Mouse (Mus musculus) limb, embryonic 13.5 days (tissue): ENCODE results near the gene Zfp160. TPM values are rescaled to one million over a fixed set of nuclear protein-coding genes. Genes with fewer than 3 reads are reported as not detected.
"Not testable (repeated sequence)": the region's sequence is repeated elsewhere in the genome, so short reads cannot be mapped to it uniquely, and the experiment has no call there.

Experiments
- ATAC-seq: fragments of 200-750 bp; cut with Nextera tagmentation; 2 replicates; pipeline ENCODE4 v1.8.0; 2017; ENCODE audit warnings: low read depth, moderate number of reproducible peaks, moderate TSS enrichment; ENCODE audit not compliant: low FRiP score
- H3K27ac ChIP-seq: fragments of 300-500 bp; sonication (generic); 2 replicates; pipeline ENCODE4 v1.5.1; 2015; ENCODE audit warnings: inconsistent platforms, mild to moderate bottlenecking, moderate library complexity
- H3K27me3 ChIP-seq: fragments of 300-500 bp; sonication (generic); 2 replicates; pipeline ENCODE4 v1.6.1; 2015; ENCODE audit warnings: mild to moderate bottlenecking, inconsistent platforms
- H3K36me3 ChIP-seq: fragments of 300-500 bp; sonication (generic); 2 replicates; pipeline ENCODE4 v1.6.1; 2015; ENCODE audit warnings: inconsistent platforms, mild to moderate bottlenecking, moderate library complexity
- H3K4me1 ChIP-seq: fragments of 300-500 bp; sonication (generic); 2 replicates; pipeline ENCODE4 v1.6.1; 2015; ENCODE audit warnings: inconsistent platforms
- H3K4me2 ChIP-seq: fragments of 300-500 bp; sonication (generic); replicated peaks from 2 replicates; pipeline ENCODE4 v1.6.1; 2015; ENCODE audit warnings: inconsistent platforms, mild to moderate bottlenecking, moderate library complexity
- H3K4me3 ChIP-seq: fragments of 300-500 bp; sonication (generic); 2 replicates; pipeline ENCODE4 v1.5.1; 2015; ENCODE audit warnings: moderate library complexity, mild to moderate bottlenecking, inconsistent platforms
- H3K9ac ChIP-seq: fragments of 300-500 bp; sonication (generic); 2 replicates; pipeline ENCODE4 v1.6.1; 2015; ENCODE audit warnings: mild to moderate bottlenecking, inconsistent platforms
- H3K9me3 ChIP-seq: fragments of 300-500 bp; sonication (generic); 2 replicates; pipeline ENCODE4 v1.6.1; 2016; ENCODE audit warnings: inconsistent platforms
- WGBS: fragments of 180-500 bp; shearing (Covaris S2); methylation state at CpG from one replicate; pipeline ENCODE4 v1.1.7; 2015; 5-methylcytosine and 5-hydroxymethylcytosine counted together
- polyA plus RNA-seq: library from polyadenylated mRNA; unstranded; fragments of >200 nt; fragmentation: Nextera tagmentation; extraction: Ambion mirVana; gene quantifications from 2 replicates; pipeline ENCODE4 v1.2.1, GENCODE M21; 2015

Gene Zfp160
- polyA plus RNA-seq = 20.5 and 21.1 TPM in 2 replicates

- WGBS = 7% methylated on average over 36 of the region's 36 CpGs
- H3K27me3 ChIP-seq = no peaks in the 10 kb centered on the region
- peaks cover 11% of the 10 kb centered on the region for H3K4me1 ChIP-seq
- ATAC-seq = peak; percentile 98
- H3K4me2 ChIP-seq = peak within 1 kb of the TSS; percentile 80
- H3K9ac ChIP-seq = peak within 1 kb of the TSS; percentile 89
- H3K27ac ChIP-seq = peak within 1 kb of the TSS; percentile 93
- H3K36me3 ChIP-seq = peaks cover 20% of the 10 kb centered on the region
- no peaks in the 10 kb centered on the region for H3K9me3 ChIP-seq
- H3K4me3 ChIP-seq = peak within 1 kb of the TSS; percentile 84
Observed at GRCm38 (mm10) chr17:21008382-21009331, at the start of gene Zfp160. Gene Zfp160, plus strand, starts transcription at chr17:21008903.

GRCm38 (mm10) chr17:20960386-20960785 lies 48.3 kb upstream of the Zfp160 start:
- no peak for ATAC-seq
- 89% methylated on average over 5 of the region's 5 CpGs for WGBS
- no peak overlapping the region for H3K27ac ChIP-seq
- H3K4me1 ChIP-seq = no peaks in the 10 kb centered on the region
- H3K4me2 ChIP-seq = no peak overlapping the region
- no peaks in the 10 kb centered on the region for H3K27me3 ChIP-seq
- no peaks in the 10 kb centered on the region for H3K9me3 ChIP-seq
- H3K9ac ChIP-seq = no peak overlapping the region
- peaks cover 99% of the 10 kb centered on the region for H3K36me3 ChIP-seq
- H3K4me3 ChIP-seq = no peak overlapping the region

- no peak overlapping the region for H3K9ac ChIP-seq
- no peak overlapping the region for H3K4me3 ChIP-seq
- H3K36me3 ChIP-seq = peaks cover 94% of the 10 kb centered on the region
- no peaks in the 10 kb centered on the region for H3K27me3 ChIP-seq
- no peak overlapping the region for H3K27ac ChIP-seq
- 95% methylated on average over 4 of the region's 4 CpGs for WGBS
- no peaks in the 10 kb centered on the region for H3K4me1 ChIP-seq
- no peak for ATAC-seq
- no peak overlapping the region for H3K4me2 ChIP-seq
- no peaks in the 10 kb centered on the region for H3K9me3 ChIP-seq
Observed at GRCm38 (mm10) chr17:20965421-20965820, 43.3 kb upstream of the Zfp160 start.

GRCm38 (mm10) chr17:20966681-20967080 lies 42.0 kb upstream of the Zfp160 start:
- Histone ChIP-seq H3K36me3 (peaks cover 82% of the 10 kb centered on the region), H3K9me3 (no peaks in the 10 kb centered on the region)
- ATAC-seq = no peak

GRCm38 (mm10) chr17:20993716-20994115 lies 15.0 kb upstream of the Zfp160 start:
- Histone ChIP-seq H3K27ac (no peak overlapping the region), H3K4me2 (no peak overlapping the region), H3K27me3 (no peaks in the 10 kb centered on the region), H3K9ac (no peak overlapping the region), H3K36me3 (no peaks in the 10 kb centered on the region), H3K4me1 (no peaks in the 10 kb centered on the region), H3K4me3 (no peak overlapping the region), H3K9me3 (no peaks in the 10 kb centered on the region)
- 69% methylated on average over 2 of the region's 2 CpGs for WGBS
- ATAC-seq = no peak

More at GRCm38 (mm10) chr17:20966681-20967080, 42.0 kb upstream of the Zfp160 start:
- Histone ChIP-seq H3K4me3 (no peak overlapping the region), H3K4me1 (no peaks in the 10 kb centered on the region), H3K9ac (no peak overlapping the region), H3K27me3 (no peaks in the 10 kb centered on the region), H3K27ac (no peak overlapping the region), H3K4me2 (no peak overlapping the region)

GRCm38 (mm10) chr17:20996364-20996763 lies 12.3 kb upstream of the Zfp160 start, which contains the start of gene Vmn1r233:
Gene Vmn1r233, minus strand, starts transcription at chr17:20996464.
- Histone ChIP-seq H3K36me3 (no peaks in the 10 kb centered on the region), H3K9me3 (no peaks in the 10 kb centered on the region), H3K9ac (no peak within 1 kb of the TSS), H3K4me1 (no peaks in the 10 kb centered on the region), H3K27ac (no peak within 1 kb of the TSS), H3K4me2 (no peak within 1 kb of the TSS), H3K4me3 (no peak within 1 kb of the TSS), H3K27me3 (no peaks in the 10 kb centered on the region)
- no peak for ATAC-seq

GRCm38 (mm10) chr17:21009726-21010125 lies 1.0 kb downstream of the Zfp160 start:
- peak overlapping the region; percentile 89 for H3K9ac ChIP-seq
- no peaks in the 10 kb centered on the region for H3K27me3 ChIP-seq
- peak overlapping the region; percentile 80 for H3K4me2 ChIP-seq
- peak overlapping the region; percentile 84 for H3K4me3 ChIP-seq
- WGBS = 14% methylated on average over 1 of the region's 1 CpGs
- peaks cover 27% of the 10 kb centered on the region for H3K36me3 ChIP-seq
- no peak for ATAC-seq
- H3K4me1 ChIP-seq = peaks cover 11% of the 10 kb centered on the region
- H3K9me3 ChIP-seq = no peaks in the 10 kb centered on the region
- H3K27ac ChIP-seq = peak overlapping the region; percentile 93

GRCm38 (mm10) chr17:21018410-21019080 lies 9.8 kb downstream of the Zfp160 start:
- no peak overlapping the region for H3K4me2 ChIP-seq
- no peak for ATAC-seq
- no peaks in the 10 kb centered on the region for H3K27me3 ChIP-seq
- H3K4me1 ChIP-seq = no peaks in the 10 kb centered on the region
- no peak overlapping the region for H3K9ac ChIP-seq
- H3K4me3 ChIP-seq = no peak overlapping the region
- H3K36me3 ChIP-seq = peaks cover 81% of the 10 kb centered on the region
- 91% methylated on average over 1 of the region's 1 CpGs for WGBS
- H3K27ac ChIP-seq = no peak overlapping the region
- no peaks in the 10 kb centered on the region for H3K9me3 ChIP-seq

- not testable (repeated sequence) for H3K4me1 ChIP-seq, H3K9me3 ChIP-seq, H3K4me2 ChIP-seq, ATAC-seq, H3K27ac ChIP-seq, H3K9ac ChIP-seq, H3K36me3 ChIP-seq, H3K27me3 ChIP-seq, H3K4me3 ChIP-seq
- 93% methylated on average over 9 of the region's 9 CpGs for WGBS
Observed at GRCm38 (mm10) chr17:21048020-21048419, 39.3 kb downstream of the Zfp160 start.

GRCm38 (mm10) chr17:21050901-21051300 lies 42.2 kb downstream of the Zfp160 start:
- H3K4me2 ChIP-seq = no peak overlapping the region
- H3K4me3 ChIP-seq = no peak overlapping the region
- WGBS = 74% methylated on average over 1 of the region's 1 CpGs
- no peak overlapping the region for H3K27ac ChIP-seq
- no peaks in the 10 kb centered on the region for H3K4me1 ChIP-seq
- H3K36me3 ChIP-seq = no peaks in the 10 kb centered on the region
- H3K27me3 ChIP-seq = no peaks in the 10 kb centered on the region
- no peak overlapping the region for H3K9ac ChIP-seq
- no peaks in the 10 kb centered on the region for H3K9me3 ChIP-seq
- no peak for ATAC-seq

GRCm38 (mm10) chr17:21051341-21051740 lies 42.6 kb downstream of the Zfp160 start:
- not testable (repeated sequence) for H3K4me2 ChIP-seq, H3K27ac ChIP-seq, ATAC-seq, H3K9me3 ChIP-seq, H3K36me3 ChIP-seq, H3K4me3 ChIP-seq, H3K27me3 ChIP-seq, H3K4me1 ChIP-seq, H3K9ac ChIP-seq
- WGBS = no CpG with 5 or more reads among the region's 3 CpGs

- not testable (repeated sequence) for H3K27ac ChIP-seq, H3K4me2 ChIP-seq, ATAC-seq, H3K9ac ChIP-seq, H3K9me3 ChIP-seq, H3K27me3 ChIP-seq, H3K4me3 ChIP-seq, H3K4me1 ChIP-seq, H3K36me3 ChIP-seq
- 86% methylated on average over 3 of the region's 3 CpGs for WGBS
Observed at GRCm38 (mm10) chr17:21051919-21052318, 43.2 kb downstream of the Zfp160 start.
